Mouse (Mus musculus) midbrain, embryonic 13.5 days (tissue): ENCODE measurements around the gene Zfyve28. TPM values are rescaled to one million over a fixed set of nuclear protein-coding genes. Genes with fewer than 3 reads are reported as not detected.

ENCODE experiments used
- ATAC-seq: fragments of 200-750 bp; cut with Nextera tagmentation; 2 replicates; pipeline ENCODE4 v1.8.0; 2017; ENCODE audit warnings: mild to moderate bottlenecking, moderate TSS enrichment, moderate library complexity
- H3K27ac ChIP-seq: fragments of 300-500 bp; sonication (generic); 2 replicates; pipeline ENCODE4 v1.5.1; 2015; ENCODE audit warnings: inconsistent platforms, mild to moderate bottlenecking, moderate library complexity
- H3K27me3 ChIP-seq: fragments of 300-500 bp; sonication (generic); 2 replicates; pipeline ENCODE4 v1.6.1; 2015; ENCODE audit warnings: mild to moderate bottlenecking, inconsistent platforms
- H3K36me3 ChIP-seq: fragments of 300-500 bp; sonication (generic); 2 replicates; pipeline ENCODE4 v1.6.1; 2015; ENCODE audit warnings: mild to moderate bottlenecking, inconsistent platforms
- H3K4me1 ChIP-seq: fragments of 300-500 bp; sonication (generic); replicated peaks from 2 replicates; pipeline ENCODE4 v1.6.1; 2015; ENCODE audit warnings: inconsistent platforms
- H3K4me2 ChIP-seq: fragments of 300-500 bp; sonication (generic); replicated peaks from 2 replicates; pipeline ENCODE4 v1.6.1; 2015; ENCODE audit warnings: moderate library complexity, mild to moderate bottlenecking, inconsistent platforms
- H3K4me3 ChIP-seq: fragments of 300-500 bp; sonication (generic); replicated peaks from 2 replicates; pipeline ENCODE4 v1.5.1; 2015; ENCODE audit warnings: mild to moderate bottlenecking, inconsistent platforms
- H3K9ac ChIP-seq: fragments of 300-500 bp; sonication (generic); replicated peaks from 2 replicates; pipeline ENCODE4 v1.6.1; 2015; ENCODE audit warnings: mild to moderate bottlenecking, inconsistent platforms
- H3K9me3 ChIP-seq: fragments of 300-500 bp; sonication (generic); 2 replicates; pipeline ENCODE4 v1.6.1; 2016; ENCODE audit warnings: mild to moderate bottlenecking, inconsistent platforms
- WGBS: fragments of 180-500 bp; shearing (Covaris S2); methylation state at CpG from one replicate; pipeline ENCODE4 v1.1.7; 2015; 5-methylcytosine and 5-hydroxymethylcytosine counted together
- polyA plus RNA-seq: library from polyadenylated mRNA; unstranded; fragments of >200 nt; fragmentation: Nextera tagmentation; extraction: Ambion mirVana; gene quantifications from 2 replicates; pipeline ENCODE4 v1.2.1, GENCODE M21; 2015

Zfyve28 gene
- polyA plus RNA-seq: 3.7 and 3.8 TPM in 2 replicates

- H3K4me1 ChIP-seq: peaks cover 22% of the 10 kb centered on the region
- no peak within 1 kb of the TSS for H3K27ac ChIP-seq
- H3K36me3 ChIP-seq: no peaks in the 10 kb centered on the region
- WGBS: under 1% methylated on average over 82 of the region's 83 CpGs
- peak within 1 kb of the TSS; percentile 79 for H3K9ac ChIP-seq
- peak within 1 kb of the TSS; percentile 74 for H3K4me3 ChIP-seq
- no peaks in the 10 kb centered on the region for H3K9me3 ChIP-seq
- H3K4me2 ChIP-seq: peak within 1 kb of the TSS; percentile 90
- peak; percentile 99 for ATAC-seq
- H3K27me3 ChIP-seq: peaks cover 51% of the 10 kb centered on the region
Observed at GRCm38 (mm10) chr5:34288154-34288716, at the start of gene Zfyve28, which contains the start of gene Cfap99. Gene Zfyve28, minus strand, starts transcription at chr5:34288449. Gene Cfap99, plus strand, starts transcription at chr5:34288600.

- H3K27me3 ChIP-seq: no peaks in the 10 kb centered on the region
- ATAC-seq: peak; percentile 10
- peak overlapping the region; percentile 99 for H3K9ac ChIP-seq
- 0 out of 2 replicates have a peak, but pooled peaks cover 4% of the 10 kb centered on the region for H3K36me3 ChIP-seq
- peak overlapping the region; percentile 94 for H3K27ac ChIP-seq
- peaks cover 38% of the 10 kb centered on the region for H3K4me1 ChIP-seq
- under 1% methylated on average over 42 of the region's 42 CpGs for WGBS
- peak overlapping the region; percentile 99 for H3K4me3 ChIP-seq
- peak overlapping the region; percentile 92 for H3K4me2 ChIP-seq
- H3K9me3 ChIP-seq: no peaks in the 10 kb centered on the region
Observed at GRCm38 (mm10) chr5:34336775-34337450, 48.7 kb upstream of the Zfyve28 start.

DNA sequence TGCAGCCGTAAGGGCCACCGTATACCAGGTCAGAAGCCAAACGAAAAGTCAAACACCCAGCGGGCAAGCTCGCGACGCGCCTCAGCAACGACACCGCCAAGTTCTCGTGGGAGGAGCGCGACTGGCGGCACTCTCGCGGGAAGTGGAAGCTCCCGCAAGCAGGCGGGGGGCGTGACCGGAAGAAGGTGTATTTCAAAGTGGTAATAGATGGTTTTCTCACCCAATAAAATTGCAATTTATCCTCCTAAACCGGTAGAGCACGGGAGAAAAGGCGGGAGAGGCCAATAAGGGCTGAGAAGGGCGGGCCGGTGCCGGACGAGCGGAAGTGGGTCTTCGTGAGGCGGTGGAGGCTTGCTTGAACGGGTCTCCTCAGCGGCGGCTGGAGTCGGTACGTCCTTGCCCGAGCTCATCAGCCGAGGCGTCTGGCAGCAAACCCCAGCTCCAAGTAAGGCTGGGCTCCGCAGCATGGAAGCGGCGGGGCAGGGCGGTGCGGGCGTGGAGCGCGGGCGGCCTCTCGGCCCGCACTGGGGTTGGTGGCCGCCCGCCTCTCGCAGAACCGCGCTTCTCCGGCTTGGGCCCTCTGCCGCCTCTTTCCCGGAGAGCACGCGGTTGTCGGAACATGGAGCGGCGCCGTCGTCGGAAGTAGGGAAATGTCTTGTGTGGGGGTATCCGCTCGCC is 48.0 kb upstream of the Zfyve28 start, which contains the start of gene Rnf4:
Gene Rnf4, plus strand, starts transcription at position 193 of the 678 bp plus-strand sequence.
- under 1% methylated on average over 63 of the region's 67 CpGs for WGBS
- ATAC-seq: peak; percentile 99
- Histone ChIP-seq H3K36me3 (0 out of 2 replicates have a peak, but pooled peaks cover 4% of the 10 kb centered on the region), H3K9ac (peak within 1 kb of the TSS; percentile 99), H3K27me3 (no peaks in the 10 kb centered on the region), H3K4me2 (peak within 1 kb of the TSS; percentile 92), H3K4me3 (peak within 1 kb of the TSS; percentile 99), H3K4me1 (peaks cover 38% of the 10 kb centered on the region), H3K27ac (peak within 1 kb of the TSS; percentile 94), H3K9me3 (no peaks in the 10 kb centered on the region)

DNA sequence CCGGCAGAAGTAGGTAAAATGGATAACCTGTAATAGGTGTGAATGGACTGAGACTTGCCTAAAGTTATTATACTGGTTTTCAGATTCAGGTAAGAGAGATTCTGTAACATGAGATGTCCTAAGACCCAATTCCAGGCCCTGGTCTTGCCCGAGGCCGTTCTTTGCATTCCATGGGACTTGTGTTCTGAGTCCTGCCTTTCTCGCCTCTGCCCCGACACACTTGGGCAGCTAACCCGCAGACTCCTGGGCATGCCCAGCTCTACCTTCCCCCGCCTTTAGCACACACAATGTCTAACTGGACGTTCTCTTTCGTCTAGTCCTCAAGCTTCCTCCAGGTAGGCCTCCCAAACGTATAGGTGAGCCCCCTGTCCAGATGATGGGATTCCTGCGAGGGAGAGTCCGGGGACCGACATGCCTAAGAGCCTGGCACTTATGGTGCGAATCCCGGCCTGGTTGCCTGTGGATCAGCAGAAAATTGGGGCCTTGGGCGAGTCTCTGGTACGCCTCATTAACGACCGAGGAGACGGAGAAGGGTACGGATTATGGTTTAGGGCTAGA is 47.4 kb upstream of the Zfyve28 start:
- H3K9me3 ChIP-seq: no peaks in the 10 kb centered on the region
- peak overlapping the region; percentile 89 for H3K9ac ChIP-seq
- peak overlapping the region; percentile 73 for H3K4me2 ChIP-seq
- 3% methylated on average over 21 of the region's 21 CpGs for WGBS
- peak overlapping the region; percentile 86 for H3K27ac ChIP-seq
- peak overlapping the region; percentile 99 for H3K4me3 ChIP-seq
- ATAC-seq: no peak; the same call in 1 of the 2 replicates
- no peaks in the 10 kb centered on the region for H3K27me3 ChIP-seq
- H3K4me1 ChIP-seq: peaks cover 37% of the 10 kb centered on the region
- 0 out of 2 replicates have a peak, but pooled peaks cover 4% of the 10 kb centered on the region for H3K36me3 ChIP-seq

DNA sequence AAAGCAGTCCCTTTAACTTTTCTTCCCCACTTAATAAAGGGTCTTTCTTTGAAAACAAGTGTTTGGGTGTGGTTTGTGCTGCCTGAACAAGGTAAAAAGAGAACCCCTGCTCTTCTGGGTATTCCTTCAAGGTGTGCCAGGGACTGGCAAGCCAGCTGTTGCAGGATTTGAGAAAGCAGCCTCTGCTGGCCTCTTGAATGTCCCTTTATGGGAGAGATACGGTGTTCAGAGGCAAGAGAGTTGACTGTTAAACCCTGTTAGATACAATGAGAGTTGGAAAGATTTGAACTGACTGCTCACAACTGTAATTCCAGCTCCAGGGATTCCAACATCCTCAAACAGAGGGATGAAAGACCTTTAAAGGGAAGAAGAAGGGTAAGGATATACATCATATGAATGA is 45.8 kb upstream of the Zfyve28 start:
- Histone ChIP-seq H3K27me3 (no peaks in the 10 kb centered on the region), H3K27ac (no peak overlapping the region), H3K4me1 (peaks cover 24% of the 10 kb centered on the region), H3K9ac (no peak overlapping the region), H3K4me3 (no peak overlapping the region), H3K9me3 (no peaks in the 10 kb centered on the region), H3K36me3 (0 out of 2 replicates have a peak, but pooled peaks cover 4% of the 10 kb centered on the region), H3K4me2 (no peak overlapping the region)
- WGBS: 91% methylated on average over 1 of the region's 1 CpGs
- ATAC-seq: no peak

- Histone ChIP-seq H3K36me3 (no peaks in the 10 kb centered on the region), H3K27ac (no peak overlapping the region), H3K9ac (no peak overlapping the region), H3K27me3 (no peaks in the 10 kb centered on the region), H3K4me3 (no peak overlapping the region), H3K4me2 (no peak overlapping the region), H3K4me1 (peaks cover 16% of the 10 kb centered on the region), H3K9me3 (no peaks in the 10 kb centered on the region)
- no peak for ATAC-seq
- WGBS: 94% methylated on average over 2 of the region's 2 CpGs
Observed at GRCm38 (mm10) chr5:34330136-34330535, 41.9 kb upstream of the Zfyve28 start.

DNA sequence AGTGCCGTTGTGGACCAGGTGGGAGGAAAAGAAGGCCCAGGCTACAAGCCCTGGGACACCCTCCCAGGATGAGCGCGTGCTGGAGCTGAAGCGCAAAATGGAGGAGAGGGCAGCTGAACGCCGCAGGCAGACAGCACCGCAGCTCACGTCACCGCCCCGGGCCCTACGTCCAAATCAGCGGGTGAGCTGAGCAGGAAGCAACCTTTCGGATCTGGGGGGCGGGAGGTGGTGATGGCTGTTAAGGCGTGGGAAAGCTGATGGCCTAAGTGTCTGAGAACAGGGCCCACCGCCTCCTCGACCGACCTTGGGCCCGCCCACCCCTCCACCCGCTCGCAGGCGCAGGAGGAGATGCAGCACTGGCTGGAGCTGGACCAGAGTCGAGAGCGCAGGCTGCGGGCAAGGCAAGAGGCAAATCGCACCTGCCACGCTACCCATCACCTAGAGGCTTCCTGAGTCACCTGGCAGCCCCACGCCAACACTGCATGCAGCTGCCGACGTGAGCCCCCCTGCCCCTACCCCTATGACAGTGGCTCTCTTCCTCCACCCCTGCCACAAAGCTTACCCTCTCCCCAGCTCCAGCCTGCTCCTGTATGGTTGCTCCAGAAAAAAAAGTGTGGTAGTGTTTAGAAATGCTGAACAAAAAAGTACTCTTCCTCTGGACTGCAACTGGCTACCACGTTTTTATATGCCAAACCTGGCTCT is 38.8 kb upstream of the Zfyve28 start:
- H3K9ac ChIP-seq: peak overlapping the region; percentile 63
- H3K4me3 ChIP-seq: peak overlapping the region; percentile 32
- peak; percentile 77 for ATAC-seq
- no peaks in the 10 kb centered on the region for H3K27me3 ChIP-seq
- H3K36me3 ChIP-seq: no peaks in the 10 kb centered on the region
- peaks cover 16% of the 10 kb centered on the region for H3K4me1 ChIP-seq
- WGBS: 11% methylated on average over 31 of the region's 31 CpGs
- H3K27ac ChIP-seq: peak overlapping the region; percentile 7; the same call in 1 of the 2 replicates
- H3K4me2 ChIP-seq: peak overlapping the region; percentile 52
- no peaks in the 10 kb centered on the region for H3K9me3 ChIP-seq

- H3K9ac ChIP-seq: no peak overlapping the region
- no peak overlapping the region for H3K4me3 ChIP-seq
- peak overlapping the region; percentile 52; the same call in 1 of the 2 replicates for H3K4me2 ChIP-seq
- no peak overlapping the region for H3K27ac ChIP-seq
- no peaks in the 10 kb centered on the region for H3K9me3 ChIP-seq
- WGBS: 25% methylated on average over 4 of the region's 4 CpGs
- H3K27me3 ChIP-seq: no peaks in the 10 kb centered on the region
- H3K36me3 ChIP-seq: no peaks in the 10 kb centered on the region
- H3K4me1 ChIP-seq: peaks cover 16% of the 10 kb centered on the region
- no peak for ATAC-seq
Observed at GRCm38 (mm10) chr5:34326249-34326691, 38.0 kb upstream of the Zfyve28 start.

- Histone ChIP-seq H3K9me3 (no peaks in the 10 kb centered on the region), H3K27me3 (no peaks in the 10 kb centered on the region), H3K36me3 (no peaks in the 10 kb centered on the region), H3K4me2 (no peak overlapping the region), H3K4me3 (no peak overlapping the region), H3K4me1 (peaks cover 16% of the 10 kb centered on the region), H3K27ac (no peak overlapping the region), H3K9ac (no peak overlapping the region)
- no peak for ATAC-seq
Observed at GRCm38 (mm10) chr5:34325286-34325685, 37.0 kb upstream of the Zfyve28 start.

- H3K9ac ChIP-seq: no peak overlapping the region
- WGBS: 88% methylated on average over 4 of the region's 4 CpGs
- no peak overlapping the region for H3K4me3 ChIP-seq
- no peak overlapping the region for H3K4me2 ChIP-seq
- H3K36me3 ChIP-seq: no peaks in the 10 kb centered on the region
- no peaks in the 10 kb centered on the region for H3K9me3 ChIP-seq
- ATAC-seq: no peak
- no peak overlapping the region for H3K27ac ChIP-seq
- no peaks in the 10 kb centered on the region for H3K27me3 ChIP-seq
- H3K4me1 ChIP-seq: peaks cover 4% of the 10 kb centered on the region
Observed at GRCm38 (mm10) chr5:34321236-34321635, 33.0 kb upstream of the Zfyve28 start.

- no peak overlapping the region for H3K4me3 ChIP-seq
- no peak overlapping the region for H3K27ac ChIP-seq
- no peak overlapping the region for H3K9ac ChIP-seq
- H3K36me3 ChIP-seq: no peaks in the 10 kb centered on the region
- WGBS: 79% methylated on average over 2 of the region's 2 CpGs
- ATAC-seq: no peak
- H3K9me3 ChIP-seq: no peaks in the 10 kb centered on the region
- H3K4me1 ChIP-seq: no peaks in the 10 kb centered on the region
- no peak overlapping the region for H3K4me2 ChIP-seq
- H3K27me3 ChIP-seq: no peaks in the 10 kb centered on the region
Observed at GRCm38 (mm10) chr5:34319491-34320034, 31.3 kb upstream of the Zfyve28 start.
